Mouse (Mus musculus) megakaryocyte-erythroid progenitor cell, adult 5 weeks (primary cell): ENCODE measurements around the gene Hpse2. TPM values are rescaled to one million over a fixed set of nuclear protein-coding genes. Genes with fewer than 3 reads are reported as not detected.

Source experiments
- polyA plus RNA-seq: library from polyadenylated mRNA; stranded (reverse); fragments of >175 nt; gene quantifications from 2 replicates; pipeline ENCODE4 v1.2.3, GENCODE M21; 2012

Gene Hpse2
- polyA plus RNA-seq, result 0.02 TPM in 1 of 2 replicates, not detected in the other

DNA sequence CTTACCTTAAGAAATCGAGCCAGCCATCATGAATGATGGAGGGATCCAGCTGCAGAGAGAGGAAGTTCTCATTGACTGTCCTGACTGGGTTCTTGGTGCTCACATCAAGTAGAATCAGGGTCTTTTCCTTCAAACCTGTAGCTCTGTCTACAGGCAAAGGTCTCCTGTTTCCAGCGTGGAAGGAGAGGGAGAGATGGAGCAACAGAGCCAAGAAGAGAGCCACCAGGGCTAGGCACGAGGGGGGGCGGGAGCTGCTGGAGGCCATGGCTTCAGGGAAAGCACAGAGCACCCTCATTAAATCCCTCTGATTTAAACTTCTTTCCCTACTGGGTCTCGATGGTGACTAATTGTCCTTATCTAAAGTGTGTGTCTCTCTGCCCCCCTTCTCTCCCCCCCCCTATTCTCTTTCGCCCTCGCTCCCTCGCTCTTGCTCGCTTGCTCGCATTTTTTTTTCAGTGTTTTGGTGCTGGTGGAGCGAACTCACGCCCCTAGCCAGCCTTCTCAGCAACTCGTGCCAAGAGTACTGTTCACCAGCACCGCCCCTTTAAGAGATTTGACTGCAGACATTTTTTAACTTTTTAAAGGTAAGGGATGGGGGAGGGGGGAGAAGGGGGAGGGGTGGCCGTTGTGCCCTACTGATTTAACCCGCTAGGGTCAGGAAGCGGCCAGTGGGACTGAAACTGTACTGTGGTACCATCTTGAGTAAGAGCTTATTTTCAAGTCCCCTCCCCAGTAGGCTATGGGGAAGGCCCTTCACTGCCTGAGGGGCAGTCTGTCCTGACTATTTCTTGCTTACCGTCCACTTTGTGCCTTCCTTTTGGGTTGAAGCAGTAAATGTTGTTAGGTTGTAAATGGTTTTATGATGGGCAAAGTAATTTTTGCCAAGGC lies at the start of gene Hpse2:
Gene Hpse2, minus strand, starts transcription at position 339 of the 888 bp plus-strand sequence.

GRCm38 (mm10) chr19:42779531-42780155 lies 608.5 kb downstream of the Hpse2 start, which contains the start of gene Hps1:
Hps1 (minus strand) TSS chr19:42779978.

GRCm38 (mm10) chr19:42752363-42752931 lies 635.7 kb downstream of the Hpse2 start, which contains the start of gene Pyroxd2:
Pyroxd2 (minus strand) TSS chr19:42752775.

Other genes starting within 250 kb of the Hpse2 start
- gene Cnnm1, start 52.1 kb upstream of the Hpse2 start, polyA plus RNA-seq, result 0.01 and 0.13 TPM in 2 replicates
- gene Got1, start 136.2 kb upstream of the Hpse2 start, polyA plus RNA-seq, result 7.1 and 8.0 TPM in 2 replicates
- gene Nkx2-3, start 224.0 kb upstream of the Hpse2 start, polyA plus RNA-seq, result 1.1 and 3.5 TPM in 2 replicates